Mouse (Mus musculus): Measurements from ENCODE around the gene Tcl1b1. TPM values are rescaled to one million over a fixed set of nuclear protein-coding genes. Genes with fewer than 3 reads are reported as not detected.
"Not testable (repeated sequence)": the region's sequence is repeated elsewhere in the genome, so short reads cannot be mapped to it uniquely, and the experiment has no call there.

The Tcl1b1 gene
- polyA plus RNA-seq, 1 experiment = not detected

- Histone ChIP-seq H3ac (ENCODE audit: control insufficient read depth, insufficient read length) (no peak overlapping the region), H3K79me2 (ENCODE audit: control insufficient read depth, insufficient read depth) (no peaks in the 10 kb centered on the region), H3K27me3 (ENCODE audit: control insufficient read depth, insufficient read depth, insufficient read length) (peaks cover under 1% of the 10 kb centered on the region), H3K36me3 (ENCODE audit: control insufficient read depth, insufficient read depth) (no peaks in the 10 kb centered on the region), H3K4me3 (no peak overlapping the region), H3K4me2 (ENCODE audit: low read depth) (no peak overlapping the region)
- TF ChIP-seq USF1 (IDR thresholded peaks at IDR 0.05; ENCODE audit: low read depth) (no peak), REST (IDR thresholded peaks at IDR 0.05; ENCODE audit: insufficient read depth, insufficient read length) (no peak), E2F4 (IDR thresholded peaks at IDR 0.05; ENCODE audit: insufficient read depth) (no peak), POLR2AphosphoS2 (IDR thresholded peaks at IDR 0.05; ENCODE audit: insufficient read length, low read depth) (no peak), TCF3 (IDR thresholded peaks at IDR 0.05; ENCODE audit: insufficient read length, low read depth) (no peak), POLR2A (IDR thresholded peaks at IDR 0.05; ENCODE audit: insufficient read length, low read depth) (no peak), MYOG (IDR thresholded peaks at IDR 0.05; ENCODE audit: control insufficient read depth in 1 of 3, insufficient read depth in 1 of 3, insufficient read length in 2 of 3, low read depth in 2 of 3) (no peak), SRF (IDR thresholded peaks at IDR 0.05; ENCODE audit: control insufficient read depth, insufficient read length, low read depth) (no peak), MYOD1 (IDR thresholded peaks at IDR 0.05; ENCODE audit: control insufficient read depth in 1 of 3, insufficient read length in 2 of 3, low read depth in 2 of 3) (peak in 1 of 3 experiments; percentile 10)
Observed at GRCm38 (mm10) chr12:105125362-105125761, 34.1 kb upstream of the Tcl1b1 start.

DNA sequence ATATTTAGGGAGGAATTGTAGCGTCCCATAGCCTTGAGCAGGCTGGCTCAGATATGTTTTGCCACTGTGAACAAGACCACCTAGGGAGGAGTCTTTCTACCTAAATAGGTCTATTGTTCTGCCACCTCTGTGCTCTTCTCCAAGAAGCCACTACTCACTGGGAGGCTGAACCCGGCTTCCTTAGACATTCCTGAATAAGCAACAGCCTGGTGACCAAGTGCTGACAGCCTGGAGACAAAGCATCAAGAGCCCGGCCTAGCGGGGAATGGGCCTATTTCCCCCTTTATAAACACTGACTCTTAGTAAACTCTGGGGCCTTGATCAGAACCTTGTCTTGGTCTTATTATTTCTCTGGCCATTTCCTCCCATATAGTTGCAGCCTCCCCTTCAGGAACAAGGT lies 33.0 kb upstream of the Tcl1b1 start:
- H3K36me3 ChIP-seq (ENCODE audit: control insufficient read depth, insufficient read depth) = no peaks in the 10 kb centered on the region
- H3ac ChIP-seq (ENCODE audit: control insufficient read depth, insufficient read length) = no peak overlapping the region
- no peak overlapping the region for H3K4me3 ChIP-seq
- H3K27me3 ChIP-seq (ENCODE audit: control insufficient read depth, insufficient read depth, insufficient read length) = no peaks in the 10 kb centered on the region
- H3K79me2 ChIP-seq (ENCODE audit: control insufficient read depth, insufficient read depth) = no peaks in the 10 kb centered on the region
- TF ChIP-seq REST (IDR thresholded peaks at IDR 0.05; ENCODE audit: insufficient read depth, insufficient read length) (no peak), MYOD1 (IDR thresholded peaks at IDR 0.05; ENCODE audit: control insufficient read depth in 1 of 3, insufficient read length in 2 of 3, low read depth in 2 of 3) (no peak), POLR2AphosphoS2 (IDR thresholded peaks at IDR 0.05; ENCODE audit: insufficient read length, low read depth) (no peak), E2F4 (IDR thresholded peaks at IDR 0.05; ENCODE audit: insufficient read depth) (no peak), CEBPB (IDR thresholded peaks at IDR 0.05; ENCODE audit: insufficient read depth, poor library complexity, severe bottlenecking) (no peak), MYOG (IDR thresholded peaks at IDR 0.05; ENCODE audit: control insufficient read depth in 1 of 3, insufficient read depth in 1 of 3, insufficient read length in 2 of 3, low read depth in 2 of 3) (no peak), SRF (IDR thresholded peaks at IDR 0.05; ENCODE audit: control insufficient read depth, insufficient read length, low read depth) (no peak), USF1 (IDR thresholded peaks at IDR 0.05; ENCODE audit: low read depth) (no peak), TCF12 (IDR thresholded peaks at IDR 0.05; ENCODE audit: insufficient read depth, poor library complexity, severe bottlenecking) (no peak), MAX (IDR thresholded peaks at IDR 0.05; ENCODE audit: low read depth) (no peak), TCF3 (IDR thresholded peaks at IDR 0.05; ENCODE audit: insufficient read length, low read depth) (no peak)
- H3K4me2 ChIP-seq (ENCODE audit: low read depth) = no peak overlapping the region

DNA sequence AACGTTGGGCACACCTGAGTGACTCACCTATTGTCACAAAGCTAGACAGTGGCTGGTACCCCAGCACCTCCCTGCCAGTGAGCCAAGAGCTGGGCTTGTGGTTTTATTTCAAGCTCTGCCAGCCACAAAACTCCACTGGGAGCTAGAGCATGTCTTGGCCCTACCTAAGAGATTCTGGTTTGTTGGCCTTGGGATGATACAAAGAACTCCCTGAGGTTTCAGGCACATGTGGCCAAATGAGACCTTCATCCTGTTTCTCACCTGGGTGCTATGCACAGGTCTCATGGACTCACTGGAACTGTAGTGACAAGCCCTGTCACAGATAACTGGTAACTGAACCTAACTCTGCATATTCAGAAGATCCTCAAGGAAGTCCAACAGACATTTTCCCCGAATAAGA lies 31.9 kb upstream of the Tcl1b1 start:
- H3K36me3 ChIP-seq (ENCODE audit: control insufficient read depth, insufficient read depth) = no peaks in the 10 kb centered on the region
- no peak overlapping the region for H3K4me2 ChIP-seq (ENCODE audit: low read depth)
- H3ac ChIP-seq (ENCODE audit: control insufficient read depth, insufficient read length) = no peak overlapping the region
- H3K27me3 ChIP-seq (ENCODE audit: control insufficient read depth, insufficient read depth, insufficient read length) = no peaks in the 10 kb centered on the region
- H3K4me3 ChIP-seq = no peak overlapping the region
- TF ChIP-seq POLR2A (IDR thresholded peaks at IDR 0.05; ENCODE audit: insufficient read length, low read depth) = no peak
- no peak for TF ChIP-seq USF1 (IDR thresholded peaks at IDR 0.05; ENCODE audit: low read depth)
- TF ChIP-seq POLR2AphosphoS2 (IDR thresholded peaks at IDR 0.05; ENCODE audit: insufficient read length, low read depth) = no peak
- no peak for TF ChIP-seq MAX (IDR thresholded peaks at IDR 0.05; ENCODE audit: low read depth)
- TF ChIP-seq E2F4 (IDR thresholded peaks at IDR 0.05; ENCODE audit: insufficient read depth) = no peak
- TF ChIP-seq MYOD1 (IDR thresholded peaks at IDR 0.05; ENCODE audit: control insufficient read depth in 1 of 3, insufficient read length in 2 of 3, low read depth in 2 of 3) = no peak
- no peak for TF ChIP-seq CEBPB (IDR thresholded peaks at IDR 0.05; ENCODE audit: insufficient read depth, poor library complexity, severe bottlenecking)
- no peak for TF ChIP-seq TCF12 (IDR thresholded peaks at IDR 0.05; ENCODE audit: insufficient read depth, poor library complexity, severe bottlenecking)
- no peak for TF ChIP-seq MYOG (IDR thresholded peaks at IDR 0.05; ENCODE audit: control insufficient read depth in 1 of 3, insufficient read depth in 1 of 3, insufficient read length in 2 of 3, low read depth in 2 of 3)
- no peak for TF ChIP-seq REST (IDR thresholded peaks at IDR 0.05; ENCODE audit: insufficient read depth, insufficient read length)
- TF ChIP-seq SRF (IDR thresholded peaks at IDR 0.05; ENCODE audit: control insufficient read depth, insufficient read length, low read depth) = no peak
- H3K79me2 ChIP-seq (ENCODE audit: control insufficient read depth, insufficient read depth) = no peaks in the 10 kb centered on the region

DNA sequence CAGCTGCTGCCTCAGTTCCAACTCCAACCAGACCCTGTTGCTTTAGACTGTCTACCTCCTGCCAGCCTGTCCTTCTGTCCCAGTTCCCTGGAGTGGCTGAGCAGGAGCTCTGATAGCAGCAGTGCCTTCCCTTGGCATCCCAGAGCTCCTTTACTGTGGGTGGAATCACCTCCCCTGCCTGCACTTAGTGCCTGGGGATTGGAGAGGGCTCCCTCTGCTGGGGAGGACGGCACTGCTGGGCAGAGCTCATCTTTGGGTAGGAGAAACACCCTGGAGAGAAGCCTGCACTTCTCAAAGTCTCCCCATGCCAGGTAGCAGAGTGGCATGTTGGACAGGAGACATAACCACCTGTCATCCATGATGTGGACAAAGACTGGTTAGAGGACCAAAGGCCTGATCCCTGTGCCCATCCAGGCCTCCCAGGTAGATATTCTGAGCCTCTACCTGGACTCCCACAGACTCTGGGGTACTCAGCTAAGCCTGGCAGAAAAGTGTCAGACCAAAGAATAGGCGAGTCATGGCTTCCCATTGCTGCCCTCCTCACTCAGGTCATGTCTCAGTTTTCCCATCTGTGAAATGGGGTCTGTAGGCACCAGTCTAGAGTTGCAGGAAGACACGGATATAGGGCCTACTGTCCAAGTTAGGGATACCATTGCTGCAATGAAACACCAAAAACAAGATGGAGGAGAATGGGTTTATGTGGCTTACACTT lies 29.8 kb upstream of the Tcl1b1 start:
- H3K27me3 ChIP-seq (ENCODE audit: control insufficient read depth, insufficient read depth, insufficient read length); H3K36me3 ChIP-seq (ENCODE audit: control insufficient read depth, insufficient read depth); H3K4me2 ChIP-seq (ENCODE audit: low read depth); H3ac ChIP-seq (ENCODE audit: control insufficient read depth, insufficient read length); H3K79me2 ChIP-seq (ENCODE audit: control insufficient read depth, insufficient read depth); H3K4me3 ChIP-seq: not testable (repeated sequence)

DNA sequence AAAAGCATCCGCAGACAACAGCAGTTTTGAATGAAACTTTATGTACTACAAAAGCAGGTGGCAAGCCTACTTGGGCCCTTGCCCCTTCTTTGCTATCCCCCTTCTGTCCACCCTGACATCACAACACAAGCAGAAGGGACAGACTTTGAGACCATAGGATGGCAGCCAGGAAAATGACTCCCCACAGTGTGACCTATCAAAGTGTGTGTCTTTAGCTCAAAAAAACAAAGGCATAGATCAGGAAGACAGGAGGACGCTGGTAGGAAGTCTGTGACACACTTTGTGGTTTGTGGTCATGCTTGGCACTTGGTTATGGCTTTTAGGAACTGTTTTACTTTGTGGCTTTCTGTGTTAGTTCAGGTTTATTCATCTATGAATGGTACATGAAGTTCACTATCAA lies 25.3 kb upstream of the Tcl1b1 start:
- not testable (repeated sequence) for H3K4me2 ChIP-seq (ENCODE audit: low read depth); H3K27me3 ChIP-seq (ENCODE audit: control insufficient read depth, insufficient read depth, insufficient read length); H3K36me3 ChIP-seq (ENCODE audit: control insufficient read depth, insufficient read depth); H3K4me3 ChIP-seq; H3K79me2 ChIP-seq (ENCODE audit: control insufficient read depth, insufficient read depth); H3ac ChIP-seq (ENCODE audit: control insufficient read depth, insufficient read length)

DNA sequence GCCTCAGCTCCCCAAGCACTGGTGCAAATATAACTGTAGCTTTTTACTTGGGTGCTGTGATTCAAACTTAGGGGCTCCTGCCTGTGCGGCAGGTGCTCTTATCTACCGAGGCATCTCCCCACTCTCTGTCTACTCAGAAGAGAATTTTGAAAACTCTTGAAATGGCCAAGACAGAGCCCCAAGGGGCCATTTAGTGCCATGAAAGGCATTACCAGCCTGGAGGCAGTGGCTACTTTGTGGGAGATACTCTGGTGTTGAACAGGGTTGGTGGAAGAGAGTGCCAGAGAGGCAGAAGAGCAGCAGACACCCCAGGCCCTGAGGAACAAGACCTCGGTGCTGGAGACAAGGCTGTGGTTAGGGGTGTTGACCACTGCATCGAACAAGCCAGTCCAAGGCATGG lies 24.7 kb upstream of the Tcl1b1 start:
- H3K27me3 ChIP-seq (ENCODE audit: control insufficient read depth, insufficient read depth, insufficient read length); H3K79me2 ChIP-seq (ENCODE audit: control insufficient read depth, insufficient read depth); H3K36me3 ChIP-seq (ENCODE audit: control insufficient read depth, insufficient read depth); H3K4me2 ChIP-seq (ENCODE audit: low read depth); H3K4me3 ChIP-seq; H3ac ChIP-seq (ENCODE audit: control insufficient read depth, insufficient read length): not testable (repeated sequence)

DNA sequence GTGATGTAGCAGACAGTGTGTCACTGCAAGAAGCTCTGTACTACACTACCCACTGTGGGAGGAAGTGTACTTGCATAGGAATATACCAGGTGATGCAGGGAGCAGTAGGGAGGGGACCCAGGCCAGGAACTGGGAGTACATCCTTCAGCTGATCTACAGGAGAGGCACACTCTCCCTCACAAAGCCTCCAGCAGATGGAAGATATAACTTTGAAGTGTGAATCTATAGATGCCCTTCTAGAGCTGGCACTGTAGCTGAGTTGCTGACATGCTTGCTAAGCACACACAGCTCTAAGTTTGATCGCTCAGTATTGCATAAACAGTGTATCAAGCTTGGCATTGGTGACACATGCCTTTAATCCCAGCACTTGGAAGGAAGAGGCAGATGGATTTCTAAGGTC lies 21.8 kb upstream of the Tcl1b1 start:
- H3K4me2 ChIP-seq (ENCODE audit: low read depth); H3K27me3 ChIP-seq (ENCODE audit: control insufficient read depth, insufficient read depth, insufficient read length); H3K79me2 ChIP-seq (ENCODE audit: control insufficient read depth, insufficient read depth); H3ac ChIP-seq (ENCODE audit: control insufficient read depth, insufficient read length); H3K4me3 ChIP-seq; H3K36me3 ChIP-seq (ENCODE audit: control insufficient read depth, insufficient read depth): not testable (repeated sequence)

Data from myocyte (in vitro differentiated cells).